Mouse (Mus musculus) heart, adult 2 months (tissue): ENCODE results near the gene Rapgef3. TPM values are rescaled to one million over a fixed set of nuclear protein-coding genes. Genes with fewer than 3 reads are reported as not detected.

Experiments
- DNase-seq, 2 experiments: peaks; one replicate each; pipeline ENCODE4 v3.0.0; 2021
- H3K27ac ChIP-seq: fragments of 200-600 bp; 2 replicates; pipeline ENCODE4 v1.8.1; 2022
- H3K27me3 ChIP-seq: fragments of 200-500 bp; 2 replicates; pipeline ENCODE4 v1.6.1; 2012; ENCODE audit warnings: mild to moderate bottlenecking, low read length, inconsistent platforms, mixed read lengths; ENCODE audit not compliant: control insufficient read depth, insufficient read depth
- H3K36me3 ChIP-seq: fragments of 200-500 bp; 2 replicates; pipeline ENCODE4 v1.6.1; 2012; ENCODE audit warnings: low read length, inconsistent platforms; ENCODE audit not compliant: control insufficient read depth, insufficient read depth
- H3K4me1 ChIP-seq: fragments of 200-500 bp; 2 replicates; pipeline ENCODE4 v1.6.1; 2011; ENCODE audit warnings: low read length; ENCODE audit not compliant: control insufficient read depth, insufficient read depth
- H3K4me3 ChIP-seq: fragments of 200-600 bp; 2 replicates; pipeline ENCODE4 v1.8.1; 2022
- H3K79me2 ChIP-seq: fragments of 200-500 bp; replicated peaks from 2 replicates; pipeline ENCODE4 v1.6.1; 2012; ENCODE audit warnings: mild to moderate bottlenecking, inconsistent platforms, low read length, moderate library complexity, mixed read lengths; ENCODE audit not compliant: control insufficient read depth, insufficient read depth
- H3K9ac ChIP-seq: fragments of 200-500 bp; 2 replicates; pipeline ENCODE4 v1.6.1; 2012; ENCODE audit warnings: low read depth, mild to moderate bottlenecking, control low read depth, inconsistent platforms, low read length, mixed read lengths
- CTCF ChIP-seq: fragments of 200-600 bp; IDR thresholded peaks from 2 replicates; pipeline ENCODE4 v1.8.1; 2022; ENCODE audit warnings: antibody characterized with exemption, mild to moderate bottlenecking, moderate library complexity
- EP300 ChIP-seq: fragments of 200-500 bp; IDR thresholded peaks from 2 replicates; pipeline ENCODE4 v1.6.1; 2011; ENCODE audit warnings: low read depth, low read length, control low read depth; ENCODE audit not compliant: insufficient read depth
- POLR2A ChIP-seq: fragments of 200-500 bp; IDR thresholded peaks from 2 replicates; pipeline ENCODE4 v1.6.1; 2011; ENCODE audit warnings: mild to moderate bottlenecking, low read depth, low read length, control low read depth; ENCODE audit not compliant: insufficient read depth
- WGBS: fragments of 180-500 bp; shearing (Covaris S2); methylation state at CpG from one replicate; pipeline ENCODE4 v1.1.7; 2018; 5-methylcytosine and 5-hydroxymethylcytosine counted together
- intact Hi-C: fragments of 180-260 bp; cut with DNase I; formaldehyde crosslinking; loops from one replicate; pipeline ENCODE4 v1.15.1; 2025
- polyA plus RNA-seq: library from polyadenylated mRNA; depleted of rRNA; stranded (reverse); fragments of >200 nt; gene quantifications from 2 replicates; pipeline ENCODE4 v1.2.3, GENCODE M21; 2012
- total RNA-seq, 2 experiments: library from RNA; stranded (reverse); gene quantifications; 2 replicates each; pipeline ENCODE4 v1.2.3; 2021

Rapgef3 gene
- total and polyA plus RNA-seq, 3 experiments: 21.5 to 44.4 (median 27.9) TPM

DNA sequence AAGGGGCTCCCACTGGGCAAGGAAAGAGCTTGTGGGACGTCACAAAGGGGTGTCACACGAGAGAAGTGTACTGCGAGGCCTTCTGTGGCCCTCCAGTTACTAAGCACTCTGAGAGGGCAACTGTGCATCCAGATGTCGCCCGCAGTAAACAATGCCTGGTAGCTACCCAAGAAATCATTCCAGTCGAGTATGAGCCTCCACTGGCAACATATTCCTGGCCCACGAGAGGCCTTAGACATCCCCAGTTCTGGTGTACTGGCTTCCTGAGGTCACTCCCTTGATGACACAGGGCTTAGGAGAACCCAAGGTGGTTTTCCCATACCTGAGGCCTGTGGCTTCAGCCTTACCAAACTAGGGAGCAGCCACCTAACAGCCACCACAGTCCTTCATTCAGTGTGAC is 45.1 kb upstream of the Rapgef3 start:
- no peak for DNase-seq
- 19% methylated on average over 7 of the region's 7 CpGs for WGBS
- Histone ChIP-seq H3K36me3 (peaks cover 20% of the 10 kb centered on the region), H3K9ac (peak overlapping the region; percentile 2; the same call in 1 of the 2 replicates), H3K79me2 (peaks cover 6% of the 10 kb centered on the region), H3K4me3 (no peak overlapping the region), H3K27me3 (no peaks in the 10 kb centered on the region), H3K4me1 (peaks cover 46% of the 10 kb centered on the region), H3K27ac (peak overlapping the region; percentile 89)
- intact Hi-C loops: loop anchor here (1.0 kb wide), 1 partner anchor 11 kb away; no protein-coding TSS in a partner anchor
- TF ChIP-seq EP300 (no peak), CTCF (no peak), POLR2A (no peak)

DNA sequence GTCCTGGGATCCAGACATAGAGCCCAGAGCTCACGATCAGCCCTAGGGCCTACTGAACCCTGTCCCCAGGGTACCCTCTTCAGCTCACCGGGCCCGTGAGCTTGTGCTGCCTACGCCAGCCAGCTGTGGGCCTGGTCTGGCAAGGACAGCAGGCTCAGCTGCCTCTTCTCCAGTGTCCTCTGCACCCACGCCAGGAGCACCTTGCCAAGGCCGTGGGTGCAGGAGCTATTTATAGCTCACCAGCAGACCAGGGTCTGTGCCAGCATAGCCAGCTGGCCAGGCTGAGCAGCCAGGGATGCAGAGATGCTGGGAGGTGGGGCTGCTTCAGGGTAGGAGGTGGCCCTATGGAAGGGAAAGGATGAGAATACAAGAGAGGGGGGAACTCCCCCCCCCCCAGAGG is 44.4 kb upstream of the Rapgef3 start:
- peaks cover 45% of the 10 kb centered on the region for H3K4me1 ChIP-seq

DNA sequence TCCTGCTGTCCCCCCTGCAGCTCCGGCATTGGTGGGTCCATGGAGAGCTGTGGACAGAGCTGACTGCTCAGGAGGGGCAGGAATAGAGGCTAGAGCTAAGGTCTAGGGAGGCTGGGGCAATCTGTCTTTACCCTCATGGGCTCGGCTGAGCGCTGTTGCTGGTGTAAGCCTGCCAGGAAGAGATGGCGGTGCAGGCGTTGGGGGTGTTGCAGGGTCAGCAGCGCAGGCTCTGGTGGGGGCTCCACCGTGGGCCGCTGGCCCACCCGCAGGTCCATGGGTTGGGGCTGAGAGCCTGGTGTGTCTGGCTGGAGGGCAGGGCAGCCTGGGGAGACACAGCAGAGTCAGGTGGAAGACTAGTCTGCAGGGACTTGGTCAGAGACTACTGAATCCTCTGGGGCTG is 43.5 kb upstream of the Rapgef3 start:
- peaks cover 20% of the 10 kb centered on the region for H3K36me3 ChIP-seq
- H3K9ac ChIP-seq: no peak overlapping the region
- H3K27me3 ChIP-seq: no peaks in the 10 kb centered on the region
- intact Hi-C loops: loop anchor here (2.0 kb wide), 1 partner anchor 29 kb away; no protein-coding TSS in a partner anchor
- H3K79me2 ChIP-seq: peaks cover 6% of the 10 kb centered on the region
- H3K4me3 ChIP-seq: no peak overlapping the region
- TF ChIP-seq POLR2A (no peak), EP300 (no peak), CTCF (no peak)
- peak overlapping the region; percentile 89 for H3K27ac ChIP-seq
- WGBS: 72% methylated on average over 9 of the region's 9 CpGs
- DNase-seq: no peak
- H3K4me1 ChIP-seq: peaks cover 42% of the 10 kb centered on the region

More for the DNA sequence above, 44.4 kb upstream of the Rapgef3 start:
- DNase-seq: peak; percentile 78 to 89
- H3K9ac ChIP-seq: peak overlapping the region; percentile 51
- peaks cover 20% of the 10 kb centered on the region for H3K36me3 ChIP-seq
- intact Hi-C loops: no loop called here
- TF ChIP-seq CTCF: no peak
- peak; percentile 97 for TF ChIP-seq EP300
- TF ChIP-seq POLR2A: peak; percentile 48; the same call in 1 of the 2 replicates
- no peak overlapping the region for H3K4me3 ChIP-seq
- no peaks in the 10 kb centered on the region for H3K27me3 ChIP-seq
- H3K79me2 ChIP-seq: peaks cover 6% of the 10 kb centered on the region
- peak overlapping the region; percentile 89 for H3K27ac ChIP-seq
- WGBS: 19% methylated on average over 6 of the region's 6 CpGs

DNA sequence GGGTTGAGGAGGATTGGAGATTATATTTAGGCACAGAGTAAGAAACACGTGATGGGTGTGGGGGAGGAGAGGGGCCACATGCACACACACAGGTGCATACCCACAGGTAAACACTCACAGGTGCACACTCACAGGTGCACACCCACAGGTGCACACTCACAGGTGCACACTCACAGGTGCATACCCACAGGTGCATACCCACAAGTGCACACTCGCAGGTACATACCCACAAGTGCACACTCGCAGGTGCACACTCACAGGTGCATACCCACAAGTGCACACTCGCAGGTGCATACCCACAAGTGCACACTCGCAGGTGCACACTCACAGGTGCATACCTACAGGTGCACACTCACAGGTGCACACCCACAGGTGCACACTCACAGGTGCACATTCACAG is 42.6 kb upstream of the Rapgef3 start:
- Histone ChIP-seq H3K36me3 (peaks cover 16% of the 10 kb centered on the region), H3K27ac (no peak overlapping the region), H3K9ac (no peak overlapping the region), H3K79me2 (peaks cover 6% of the 10 kb centered on the region), H3K4me1 (peaks cover 40% of the 10 kb centered on the region), H3K27me3 (no peaks in the 10 kb centered on the region), H3K4me3 (no peak overlapping the region)
- TF ChIP-seq CTCF (no peak), POLR2A (no peak), EP300 (no peak)
- intact Hi-C loops: loop anchor here (1.0 to 2.0 kb wide), 2 partner anchors 30 to 39 kb away; no protein-coding TSS in a partner anchor
- DNase-seq: no peak
- 82% methylated on average over 5 of the region's 5 CpGs for WGBS

DNA sequence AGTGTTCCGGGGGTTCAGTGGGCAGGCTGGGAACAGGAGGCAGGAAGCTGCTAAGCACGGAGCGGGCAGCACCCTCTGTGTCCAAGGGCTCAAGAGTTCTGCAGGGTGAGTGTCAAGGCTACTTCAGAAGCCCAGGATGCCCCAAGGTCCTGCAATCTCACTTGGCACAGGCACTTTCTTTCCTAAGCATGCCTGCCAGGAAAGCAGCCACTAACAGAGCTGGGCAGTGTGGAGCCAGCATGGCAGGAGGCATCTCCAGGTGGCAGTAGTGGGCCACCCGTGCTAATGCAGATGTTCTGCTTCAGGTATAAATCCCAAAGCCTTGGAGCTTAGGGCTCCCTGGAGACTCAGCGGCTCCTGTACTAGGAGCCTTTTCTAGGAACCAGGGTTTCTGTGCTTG is 42.2 kb upstream of the Rapgef3 start:
- WGBS: 61% methylated on average over 5 of the region's 5 CpGs
- peaks cover 6% of the 10 kb centered on the region for H3K79me2 ChIP-seq
- TF ChIP-seq CTCF (peak; percentile 78), POLR2A (no peak), EP300 (peak; percentile 47; the same call in 1 of the 2 replicates)
- peak in 1 of 2 experiments; percentile 58 for DNase-seq
- intact Hi-C loops: loop anchor here (1.0 to 2.0 kb wide), 2 partner anchors 31 to 39 kb away; no protein-coding TSS in a partner anchor
- no peaks in the 10 kb centered on the region for H3K27me3 ChIP-seq
- H3K4me3 ChIP-seq: no peak overlapping the region
- no peak overlapping the region for H3K27ac ChIP-seq
- peaks cover 13% of the 10 kb centered on the region for H3K36me3 ChIP-seq
- H3K4me1 ChIP-seq: peaks cover 37% of the 10 kb centered on the region
- no peak overlapping the region for H3K9ac ChIP-seq

DNA sequence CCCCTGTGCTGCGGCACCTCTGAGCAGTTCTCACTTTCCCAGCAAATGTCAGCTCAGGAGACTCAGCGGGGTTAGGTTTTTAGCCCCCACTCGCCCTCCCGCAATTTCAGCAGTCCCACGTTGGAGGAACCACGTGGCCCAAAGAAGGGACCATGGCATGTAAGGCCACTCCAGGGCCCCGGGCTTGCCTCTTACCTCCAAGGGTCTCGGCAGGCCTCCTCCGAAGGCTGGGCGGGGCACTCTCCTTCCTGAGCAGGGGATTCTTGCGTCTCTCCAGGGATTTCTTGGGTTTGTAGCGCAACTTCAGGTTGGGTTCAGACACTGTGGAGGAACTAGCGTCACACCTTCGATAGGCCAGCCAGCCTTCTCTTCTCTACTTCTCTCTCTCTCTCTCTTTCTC is 41.4 kb upstream of the Rapgef3 start:
- Histone ChIP-seq H3K9ac (no peak overlapping the region), H3K36me3 (peaks cover 13% of the 10 kb centered on the region), H3K4me1 (peaks cover 31% of the 10 kb centered on the region), H3K27ac (no peak overlapping the region), H3K79me2 (peaks cover 6% of the 10 kb centered on the region), H3K4me3 (no peak overlapping the region), H3K27me3 (no peaks in the 10 kb centered on the region)
- DNase-seq: no peak
- intact Hi-C loops: no loop called here
- WGBS: 74% methylated on average over 14 of the region's 14 CpGs
- TF ChIP-seq CTCF (no peak), EP300 (no peak), POLR2A (no peak)
